Mouse (Mus musculus) heart, embryonic 11.5 days (tissue): ENCODE measurements around the gene Mettl21e. TPM values are rescaled to one million over a fixed set of nuclear protein-coding genes. Genes with fewer than 3 reads are reported as not detected.

Experiments
- ATAC-seq: fragments of 200-750 bp; cut with Nextera tagmentation; replicated peaks from 2 replicates; pipeline ENCODE4 v1.8.0; 2017; ENCODE audit warnings: moderate library complexity; ENCODE audit not compliant: insufficient number of reproducible peaks, low FRiP score, low TSS enrichment
- H3K27ac ChIP-seq: fragments of 300-500 bp; sonication (generic); 2 replicates; pipeline ENCODE4 v1.5.1; 2014; ENCODE audit warnings: mild to moderate bottlenecking, low read depth, low read length
- H3K27me3 ChIP-seq: fragments of 300-500 bp; sonication (generic); 2 replicates; pipeline ENCODE4 v1.6.1; 2014; ENCODE audit warnings: mild to moderate bottlenecking, low read length, mixed read lengths; ENCODE audit not compliant: control insufficient read depth, insufficient read depth
- H3K36me3 ChIP-seq: fragments of 300-500 bp; sonication (generic); 2 replicates; pipeline ENCODE4 v1.6.1; 2014; ENCODE audit warnings: mild to moderate bottlenecking, low read length, moderate library complexity, mixed read lengths; ENCODE audit not compliant: control insufficient read depth, insufficient read depth
- H3K4me1 ChIP-seq: fragments of 300-500 bp; sonication (generic); 2 replicates; pipeline ENCODE4 v1.6.1; 2014; ENCODE audit warnings: low read length; ENCODE audit not compliant: control insufficient read depth, insufficient read depth
- H3K4me2 ChIP-seq: fragments of 300-500 bp; sonication (generic); 2 replicates; pipeline ENCODE4 v1.6.1; 2014; ENCODE audit warnings: mild to moderate bottlenecking, moderate library complexity
- H3K4me3 ChIP-seq: fragments of 300-500 bp; sonication (generic); 2 replicates; pipeline ENCODE4 v1.5.1; 2014; ENCODE audit warnings: low read depth, low read length
- H3K9ac ChIP-seq: fragments of 300-500 bp; sonication (generic); 2 replicates; pipeline ENCODE4 v1.6.1; 2014; ENCODE audit warnings: mild to moderate bottlenecking, low read depth, low read length, moderate library complexity
- H3K9me3 ChIP-seq: fragments of 300-500 bp; sonication (generic); replicated peaks from 2 replicates; pipeline ENCODE4 v1.6.1; 2016; ENCODE audit warnings: low read length; ENCODE audit not compliant: control insufficient read depth
- WGBS: fragments of 180-500 bp; shearing (Covaris S2); extraction: QIAGEN DNeasy Blood & Tissue Kit; methylation state at CpG from one replicate; pipeline ENCODE4 v1.1.7; 2014; ENCODE audit not compliant: insufficient replicate concordance; 5-methylcytosine and 5-hydroxymethylcytosine counted together
- polyA plus RNA-seq: library from polyadenylated mRNA; unstranded; fragments of >200 nt; fragmentation: Nextera tagmentation; extraction: Ambion mirVana; gene quantifications from 2 replicates; pipeline ENCODE4 v1.2.1, GENCODE M21; 2014

Gene Mettl21e
- polyA plus RNA-seq, 1 experiment from 2014 or later = not detected

GRCm38 (mm10) chr1:44162389-44162788, 56.4 kb downstream of the Mettl21e start:
- Histone ChIP-seq H3K4me1 (no peaks in the 10 kb centered on the region), H3K4me2 (no peak overlapping the region), H3K27me3 (no peaks in the 10 kb centered on the region), H3K9me3 (no peaks in the 10 kb centered on the region), H3K9ac (no peak overlapping the region), H3K36me3 (peaks cover 31% of the 10 kb centered on the region), H3K27ac (no peak overlapping the region), H3K4me3 (no peak overlapping the region)
- WGBS = 95% methylated on average over 5 of the region's 5 CpGs
- ATAC-seq = no peak

DNA sequence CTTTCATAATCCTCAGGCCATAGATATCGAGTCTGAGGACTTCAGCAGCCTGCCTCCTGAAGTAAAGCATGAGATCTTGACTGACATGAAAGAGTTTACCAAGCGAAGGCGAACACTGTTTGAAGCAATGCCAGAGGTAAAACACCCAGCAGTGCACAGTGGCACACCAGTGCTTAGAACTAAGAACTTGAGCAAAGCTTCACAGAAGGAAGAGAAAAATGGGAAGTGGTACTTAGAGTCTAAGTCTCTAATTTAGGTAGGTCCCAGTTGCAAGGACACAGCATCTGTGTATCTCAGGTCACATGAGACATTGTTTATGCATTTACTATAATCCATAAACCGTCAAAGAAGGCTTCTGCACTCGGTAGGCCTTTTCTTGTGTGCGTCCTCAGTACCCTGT, 56.9 kb downstream of the Mettl21e start:
- Histone ChIP-seq H3K4me3 (no peak overlapping the region), H3K9me3 (no peaks in the 10 kb centered on the region), H3K36me3 (peaks cover 26% of the 10 kb centered on the region), H3K27me3 (no peaks in the 10 kb centered on the region), H3K4me1 (no peaks in the 10 kb centered on the region), H3K9ac (no peak overlapping the region), H3K27ac (no peak overlapping the region), H3K4me2 (no peak overlapping the region)
- no peak for ATAC-seq
- WGBS = 88% methylated on average over 6 of the region's 6 CpGs

DNA sequence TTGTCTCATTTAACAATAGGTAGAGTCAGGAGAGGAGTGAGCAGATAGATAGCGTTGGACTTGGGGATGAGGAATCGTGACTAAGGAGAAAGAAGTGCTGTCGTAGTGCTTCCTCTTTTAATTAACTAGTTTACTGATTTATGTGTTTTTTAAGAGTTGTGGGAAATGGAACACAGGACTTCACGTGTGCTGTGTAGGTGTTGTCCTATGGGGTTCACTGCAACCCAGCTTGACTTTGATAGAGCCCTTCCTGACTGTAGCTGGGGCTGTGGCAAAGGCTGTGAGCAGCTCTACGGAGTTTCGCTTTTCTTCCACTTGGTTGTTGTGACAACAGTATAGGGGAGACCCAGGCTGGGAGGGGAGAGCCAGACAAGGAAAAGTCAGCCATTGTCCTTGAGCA, 60.4 kb downstream of the Mettl21e start:
- no peaks in the 10 kb centered on the region for H3K4me1 ChIP-seq
- no peaks in the 10 kb centered on the region for H3K27me3 ChIP-seq
- no peak overlapping the region for H3K9ac ChIP-seq
- H3K4me2 ChIP-seq = no peak overlapping the region
- no peak for ATAC-seq
- no peak overlapping the region for H3K4me3 ChIP-seq
- no peaks in the 10 kb centered on the region for H3K9me3 ChIP-seq
- WGBS = 87% methylated on average over 6 of the region's 6 CpGs
- H3K27ac ChIP-seq = no peak overlapping the region
- peaks cover 18% of the 10 kb centered on the region for H3K36me3 ChIP-seq

- Histone ChIP-seq H3K4me2 (no peak overlapping the region), H3K27ac (no peak overlapping the region), H3K9me3 (no peaks in the 10 kb centered on the region), H3K9ac (no peak overlapping the region), H3K27me3 (no peaks in the 10 kb centered on the region), H3K36me3 (peaks cover 6% of the 10 kb centered on the region), H3K4me1 (no peaks in the 10 kb centered on the region), H3K4me3 (no peak overlapping the region)
- WGBS = 89% methylated on average over 4 of the region's 4 CpGs
- no peak for ATAC-seq
Measured at GRCm38 (mm10) chr1:44155287-44155686, 63.5 kb downstream of the Mettl21e start.

Other genes starting within 250 kb of the Mettl21e start
- gene Mettl21c, start 198.9 kb downstream of the Mettl21e start, polyA plus RNA-seq = 0.35 and 0.83 TPM in 2 replicates
- 0.08 TPM in 1 of 2 replicates, not detected in the other for gene Gm8251, start 157.0 kb downstream of the Mettl21e start, polyA plus RNA-seq
- gene Tex30, start 116.5 kb downstream of the Mettl21e start, polyA plus RNA-seq = 81.8 and 82.9 TPM in 2 replicates
- gene Kdelc1, start 100.2 kb downstream of the Mettl21e start, polyA plus RNA-seq = 56.4 and 57.5 TPM in 2 replicates
- 15.8 and 16.9 TPM in 2 replicates for gene Bivm, start 100.0 kb downstream of the Mettl21e start, polyA plus RNA-seq
- 17.3 and 17.8 TPM in 2 replicates for gene Ercc5, start 71.2 kb downstream of the Mettl21e start, polyA plus RNA-seq